Mouse (Mus musculus) embryonic facial prominence, embryonic 11.5 days (tissue): ENCODE results near the gene Pde6c. TPM values are rescaled to one million over a fixed set of nuclear protein-coding genes. Genes with fewer than 3 reads are reported as not detected.
A peak's percentile ranks its signal among the peaks of the same experiment; 100 is the strongest.

ENCODE experiments used
- ATAC-seq: fragments of 200-750 bp; cut with Nextera tagmentation; replicated peaks from 2 replicates; pipeline ENCODE4 v1.8.0; 2017; ENCODE audit warnings: low read depth; ENCODE audit not compliant: insufficient number of reproducible peaks, low FRiP score, low TSS enrichment
- DNase-seq: peaks from one replicate; pipeline ENCODE4 v3.0.0-alpha.2; 2015; ENCODE audit warnings: low spot score
- H3K27ac ChIP-seq: fragments of 300-500 bp; sonication (generic); replicated peaks from 2 replicates; pipeline ENCODE4 v1.5.1; 2014; ENCODE audit warnings: mild to moderate bottlenecking, low read depth, low read length, control low read depth
- H3K27me3 ChIP-seq: fragments of 300-500 bp; sonication (generic); 2 replicates; pipeline ENCODE4 v1.6.1; 2014; ENCODE audit warnings: mild to moderate bottlenecking, low read length, moderate library complexity, mixed read lengths; ENCODE audit not compliant: control insufficient read depth, insufficient read depth
- H3K36me3 ChIP-seq: fragments of 300-500 bp; sonication (generic); replicated peaks from 2 replicates; pipeline ENCODE4 v1.6.1; 2014; ENCODE audit warnings: low read depth, mild to moderate bottlenecking, low read length, moderate library complexity, mixed read lengths; ENCODE audit not compliant: control insufficient read depth, insufficient read depth
- H3K4me1 ChIP-seq: fragments of 300-500 bp; sonication (generic); 2 replicates; pipeline ENCODE4 v1.6.1; 2014; ENCODE audit warnings: low read length, mixed read lengths; ENCODE audit not compliant: control insufficient read depth, insufficient read depth
- H3K4me2 ChIP-seq: fragments of 300-500 bp; sonication (generic); 2 replicates; pipeline ENCODE4 v1.6.1; 2014; ENCODE audit warnings: low read depth, mild to moderate bottlenecking, control low read depth, low read length, moderate library complexity
- H3K4me3 ChIP-seq: fragments of 300-500 bp; sonication (generic); 2 replicates; pipeline ENCODE4 v1.5.1; 2014; ENCODE audit warnings: low read depth, low read length, control low read depth
- H3K9ac ChIP-seq: fragments of 300-500 bp; sonication (generic); replicated peaks from 2 replicates; pipeline ENCODE4 v1.6.1; 2014; ENCODE audit warnings: mild to moderate bottlenecking, control low read depth, low read length
- H3K9me3 ChIP-seq: fragments of 300-500 bp; sonication (generic); replicated peaks from 2 replicates; pipeline ENCODE4 v1.6.1; 2016; ENCODE audit warnings: mild to moderate bottlenecking, low read length, inconsistent platforms, mixed read lengths; ENCODE audit not compliant: control insufficient read depth
- WGBS: fragments of 180-500 bp; shearing (Covaris S2); extraction: QIAGEN DNeasy Blood & Tissue Kit; methylation state at CpG from one replicate; pipeline ENCODE4 v1.1.7; 2014; 5-methylcytosine and 5-hydroxymethylcytosine counted together
- polyA plus RNA-seq: library from polyadenylated mRNA; unstranded; fragments of >200 nt; fragmentation: Nextera tagmentation; extraction: Ambion mirVana; gene quantifications from 2 replicates; pipeline ENCODE4 v1.2.1, GENCODE M21; 2014

Gene Pde6c
- not detected in 2 replicates for polyA plus RNA-seq

- H3K27me3 ChIP-seq = no peaks in the 10 kb centered on the region
- H3K4me2 ChIP-seq = no peak within 1 kb of the TSS
- no peak for DNase-seq
- no peak for ATAC-seq
- WGBS = 74% methylated on average over 6 of the region's 6 CpGs
- H3K9me3 ChIP-seq = no peaks in the 10 kb centered on the region
- no peaks in the 10 kb centered on the region for H3K36me3 ChIP-seq
- no peak within 1 kb of the TSS for H3K27ac ChIP-seq
- H3K9ac ChIP-seq = no peak within 1 kb of the TSS
- H3K4me3 ChIP-seq = no peak within 1 kb of the TSS
- H3K4me1 ChIP-seq = no peaks in the 10 kb centered on the region
Measured at GRCm38 (mm10) chr19:38132481-38132880, at the start of gene Pde6c. TSS of gene Pde6c (plus strand) at chr19:38132781.

- no peak overlapping the region for H3K4me2 ChIP-seq
- H3K27ac ChIP-seq = no peak overlapping the region
- no peaks in the 10 kb centered on the region for H3K27me3 ChIP-seq
- 70% methylated on average over 5 of the region's 5 CpGs for WGBS
- H3K9me3 ChIP-seq = no peaks in the 10 kb centered on the region
- ATAC-seq (no peak), DNase-seq (no peak)
- H3K4me3 ChIP-seq = no peak overlapping the region
- H3K9ac ChIP-seq = no peak overlapping the region
- no peaks in the 10 kb centered on the region for H3K4me1 ChIP-seq
- H3K36me3 ChIP-seq = no peaks in the 10 kb centered on the region
Measured at GRCm38 (mm10) chr19:38082931-38083525, 49.6 kb upstream of the Pde6c start.

GRCm38 (mm10) chr19:38085841-38086240 lies 46.7 kb upstream of the Pde6c start:
- no peak for ATAC-seq
- Histone ChIP-seq H3K9me3 (no peaks in the 10 kb centered on the region), H3K9ac (no peak overlapping the region), H3K36me3 (no peaks in the 10 kb centered on the region), H3K4me1 (no peaks in the 10 kb centered on the region), H3K4me3 (no peak overlapping the region), H3K27me3 (no peaks in the 10 kb centered on the region), H3K4me2 (no peak overlapping the region), H3K27ac (no peak overlapping the region)
- WGBS = 86% methylated on average over 4 of the region's 4 CpGs
- no peak for DNase-seq

- Histone ChIP-seq H3K9ac (no peak overlapping the region), H3K27ac (no peak overlapping the region), H3K27me3 (no peaks in the 10 kb centered on the region), H3K9me3 (no peaks in the 10 kb centered on the region), H3K4me3 (no peak overlapping the region), H3K4me1 (no peaks in the 10 kb centered on the region), H3K4me2 (no peak overlapping the region), H3K36me3 (no peaks in the 10 kb centered on the region)
- 63% methylated on average over 11 of the region's 11 CpGs for WGBS
- ATAC-seq = no peak; the same call in 1 of the 2 replicates
- DNase-seq = peak; percentile 31
Measured at GRCm38 (mm10) chr19:38086948-38087551, 45.5 kb upstream of the Pde6c start.

GRCm38 (mm10) chr19:38089358-38089757 lies 43.2 kb upstream of the Pde6c start:
- ATAC-seq = no peak
- 79% methylated on average over 8 of the region's 8 CpGs for WGBS

GRCm38 (mm10) chr19:38091512-38091985 lies 41.0 kb upstream of the Pde6c start:
- Histone ChIP-seq H3K9ac (no peak overlapping the region), H3K9me3 (no peaks in the 10 kb centered on the region), H3K27ac (no peak overlapping the region), H3K4me1 (no peaks in the 10 kb centered on the region), H3K27me3 (peaks cover 9% of the 10 kb centered on the region), H3K36me3 (no peaks in the 10 kb centered on the region), H3K4me3 (no peak overlapping the region), H3K4me2 (no peak overlapping the region)
- WGBS = 52% methylated on average over 4 of the region's 4 CpGs
- ATAC-seq (no peak), DNase-seq (no peak)

More at GRCm38 (mm10) chr19:38089358-38089757, 43.2 kb upstream of the Pde6c start:
- Histone ChIP-seq H3K4me1 (no peaks in the 10 kb centered on the region), H3K4me3 (no peak overlapping the region), H3K4me2 (no peak overlapping the region), H3K36me3 (no peaks in the 10 kb centered on the region), H3K27me3 (no peaks in the 10 kb centered on the region), H3K27ac (no peak overlapping the region), H3K9ac (no peak overlapping the region), H3K9me3 (no peaks in the 10 kb centered on the region)
- DNase-seq = no peak

GRCm38 (mm10) chr19:38096231-38096630 lies 36.4 kb upstream of the Pde6c start:
- H3K36me3 ChIP-seq = no peaks in the 10 kb centered on the region
- H3K4me1 ChIP-seq = no peaks in the 10 kb centered on the region; the same call in 1 of the 2 replicates
- no peak overlapping the region for H3K9ac ChIP-seq
- H3K27me3 ChIP-seq = peaks cover 32% of the 10 kb centered on the region
- no peak overlapping the region for H3K27ac ChIP-seq
- H3K4me2 ChIP-seq = no peak overlapping the region
- ATAC-seq (no peak), DNase-seq (peak; percentile 2)
- H3K4me3 ChIP-seq = no peak overlapping the region
- 5% methylated on average over 4 of the region's 4 CpGs for WGBS
- H3K9me3 ChIP-seq = no peaks in the 10 kb centered on the region
